Mouse (Mus musculus): Measurements from ENCODE around the gene Olfr743.
"Not testable (repeated sequence)": the region's sequence is repeated elsewhere in the genome, so short reads cannot be mapped to it uniquely, and the experiment has no call there.

Gene Olfr743

DNA sequence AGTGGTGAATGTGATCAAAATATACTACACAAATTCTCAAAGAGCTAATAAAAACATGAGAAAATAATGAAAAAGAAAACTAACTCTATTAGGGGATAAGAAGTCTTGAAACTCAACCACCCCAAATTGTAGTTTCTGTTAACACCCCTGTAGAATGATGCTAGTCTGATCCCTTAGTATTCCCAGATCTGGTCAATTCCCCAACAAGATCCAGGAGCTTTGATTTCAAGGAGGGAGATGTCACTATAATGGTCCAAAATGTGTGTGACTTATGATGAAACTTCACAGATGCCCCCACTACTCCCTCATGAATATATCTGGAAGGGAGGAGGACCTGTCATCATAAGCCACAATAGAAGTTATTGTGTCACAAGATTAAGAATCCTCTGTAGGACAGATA is at the start of gene Olfr743:
Gene Olfr743 (plus strand): TSS at position 301 of the 400 bp plus-strand sequence.
- no peak for DNase-seq (ENCODE audit: extremely low read depth, low read depth)

DNA sequence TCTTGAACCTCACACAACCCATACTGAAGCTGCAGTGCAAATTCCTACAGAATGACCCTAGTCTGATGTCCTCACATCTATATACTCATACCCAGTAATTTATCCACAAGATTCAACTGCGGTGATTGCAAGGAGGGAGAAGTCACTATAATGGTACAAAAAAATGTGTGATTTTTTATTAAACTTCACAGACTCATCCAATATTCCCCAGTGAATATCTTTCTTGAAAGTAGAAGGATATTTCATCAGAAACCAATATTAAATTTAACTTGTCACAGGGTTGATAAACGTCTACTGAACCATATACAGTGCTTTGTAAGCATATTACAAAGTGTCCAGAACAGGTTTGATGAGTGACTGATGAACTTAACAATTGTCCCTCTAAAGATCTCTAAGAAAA is 49.2 kb upstream of the Olfr743 start, which contains the start of gene Olfr741:
Gene Olfr741 (plus strand): TSS at position 301 of the 400 bp plus-strand sequence.
- no peak for DNase-seq (ENCODE audit: extremely low read depth, low read depth)

DNA sequence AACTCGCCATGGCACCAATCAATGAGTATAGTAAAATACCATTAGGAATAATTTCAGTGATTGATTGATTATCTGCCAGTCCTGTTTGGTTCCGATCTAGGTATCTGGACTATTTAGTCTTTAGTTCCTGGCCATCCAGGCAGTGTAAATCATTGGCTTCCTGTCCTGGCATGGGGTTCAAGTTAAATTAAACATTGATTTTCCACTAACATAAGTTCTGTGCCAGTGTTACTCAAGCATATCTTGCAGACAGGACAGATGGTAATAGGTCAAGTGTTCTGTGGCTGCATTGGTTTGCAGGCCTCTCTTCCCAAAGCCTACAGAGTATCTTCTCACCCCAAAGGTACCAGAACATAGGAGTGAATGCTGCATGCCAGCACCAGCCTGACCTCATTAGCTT is 43.2 kb upstream of the Olfr743 start:
- DNase-seq (ENCODE audit: extremely low read depth, low read depth): no peak

DNA sequence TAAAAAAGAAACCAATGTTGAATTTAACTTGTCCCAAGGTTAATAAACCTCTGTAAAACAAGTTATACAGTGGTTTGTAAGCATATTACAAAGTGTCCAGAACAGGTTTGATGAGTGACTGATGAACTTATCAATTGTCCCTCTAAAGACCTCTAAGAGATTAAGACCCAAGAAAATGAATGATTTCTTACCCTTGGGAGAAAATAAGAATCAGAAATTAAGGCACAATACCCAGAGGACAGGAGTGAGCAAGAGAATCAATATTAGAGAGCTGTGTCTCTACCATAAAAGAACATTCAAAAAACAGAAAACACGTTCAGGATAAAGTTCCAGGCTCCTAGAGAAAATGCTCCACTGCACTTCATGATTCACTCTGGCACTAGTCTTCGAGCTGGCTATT is 18.3 kb upstream of the Olfr743 start, which contains the start of gene Olfr742:
Gene Olfr742 (plus strand): TSS at position 301 of the 400 bp plus-strand sequence.
- no peak for DNase-seq (ENCODE audit: extremely low read depth, low read depth)

DNA sequence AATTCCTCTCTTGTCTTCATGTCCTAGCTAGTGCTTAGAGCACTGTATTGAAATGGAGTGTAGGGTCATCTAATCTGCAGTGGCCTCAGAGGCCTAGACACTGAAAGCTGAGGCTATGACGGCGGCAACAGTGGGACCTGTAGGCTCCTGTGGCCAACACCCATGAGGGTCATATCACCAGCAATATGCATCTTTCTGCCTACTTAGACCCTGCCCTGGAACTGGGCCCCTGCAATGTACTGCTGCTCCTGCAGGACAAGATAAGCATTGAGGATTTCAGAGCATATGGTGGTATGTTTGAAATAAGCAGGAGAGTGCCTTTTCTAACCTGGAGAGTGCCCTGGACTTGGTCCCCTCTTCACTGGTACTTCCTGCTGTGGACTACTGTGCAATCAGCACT is 31.1 kb downstream of the Olfr743 start:
- no peak for DNase-seq (ENCODE audit: extremely low read depth, low read depth)

DNA sequence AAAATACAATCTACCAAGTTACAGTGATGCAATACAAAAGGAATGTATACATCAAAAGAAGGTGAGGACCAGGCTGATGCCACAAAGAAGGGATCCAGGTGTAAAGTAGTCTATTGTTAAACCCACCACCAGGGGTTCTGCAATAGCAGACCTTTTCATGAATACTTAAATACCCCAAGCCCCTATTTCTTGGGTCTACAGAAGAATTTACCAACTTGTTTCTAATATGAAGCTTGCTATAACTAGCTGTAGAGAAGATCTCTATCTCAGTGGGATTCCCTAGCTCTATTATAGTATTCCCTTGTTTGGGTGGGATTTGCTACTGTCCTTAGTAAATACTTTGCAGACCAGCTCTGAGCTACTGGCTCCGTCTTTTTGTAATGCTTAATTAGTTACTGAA is 51.4 kb downstream of the Olfr743 start:
- not testable (repeated sequence) for DNase-seq (ENCODE audit: extremely low read depth, low read depth)
